Mouse (Mus musculus): Measurements from ENCODE around the gene 4932438H23Rik. TPM values are rescaled to one million over a fixed set of nuclear protein-coding genes. Genes with fewer than 3 reads are reported as not detected.

4932438H23Rik gene
- total RNA-seq, 2 experiments from 2014 or later: 0.59 to 0.96 TPM

DNA sequence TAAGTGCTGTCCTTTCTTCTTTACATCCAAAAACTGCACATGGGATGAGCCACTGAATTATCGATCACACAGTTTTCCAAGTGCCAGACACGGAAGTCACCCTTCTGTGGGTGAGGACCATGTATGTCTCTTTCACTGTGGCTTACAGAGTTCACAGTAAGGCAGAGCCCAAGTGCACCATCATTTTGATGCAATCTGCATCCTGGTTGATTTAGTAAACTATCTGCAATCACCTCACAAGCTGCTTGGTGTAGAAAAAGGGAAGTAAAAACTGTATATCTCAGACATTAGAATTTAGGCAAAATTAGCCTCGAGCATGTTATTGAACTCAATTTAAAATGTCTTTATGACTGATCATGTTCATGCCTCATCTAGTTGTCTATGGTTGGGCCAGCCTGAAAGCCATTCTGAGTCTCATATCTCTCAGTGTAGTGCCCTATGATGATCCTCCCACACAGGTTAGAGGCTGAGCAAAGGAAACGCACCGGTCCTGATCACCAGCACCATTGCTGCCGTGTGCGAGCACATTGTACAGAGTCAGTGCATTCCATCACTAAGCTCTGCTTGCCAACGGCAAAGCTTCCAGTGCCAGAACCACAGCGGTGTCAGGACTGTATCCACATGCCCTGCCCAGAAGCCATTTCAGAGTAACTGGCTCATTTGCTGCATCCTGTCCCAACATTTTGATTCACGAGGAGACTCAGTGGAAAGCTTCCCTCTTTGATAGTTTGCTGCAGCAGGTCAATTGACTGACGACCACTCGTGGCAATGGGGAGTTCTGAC is 30.1 kb downstream of the 4932438H23Rik start:
- intact Hi-C loops (cut with DNase I): no loop called here
- DNase-seq (ENCODE audit: low spot score in 2 of 2): no peak

DNA sequence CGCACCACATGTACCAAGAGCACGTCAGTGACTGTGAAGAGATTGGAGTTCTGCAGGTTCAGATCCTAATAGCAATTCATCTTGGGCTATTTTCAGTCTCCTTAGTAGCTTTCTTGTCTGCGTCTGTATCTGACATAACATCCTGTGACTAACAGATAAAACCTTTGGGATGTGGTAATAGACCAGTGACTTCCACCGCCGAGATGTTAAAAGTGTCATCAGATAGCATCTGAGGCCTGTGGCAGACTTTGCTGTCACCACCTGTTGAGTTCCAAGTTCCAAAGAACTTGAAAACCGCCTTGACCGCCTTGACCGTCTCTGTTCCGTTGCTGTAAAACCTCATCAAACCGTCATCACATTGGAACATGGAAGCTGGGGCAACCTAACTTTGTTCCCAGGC is 31.1 kb downstream of the 4932438H23Rik start:
- no peak for DNase-seq (ENCODE audit: low spot score in 2 of 2)
- intact Hi-C loops (cut with DNase I): no loop called here

DNA sequence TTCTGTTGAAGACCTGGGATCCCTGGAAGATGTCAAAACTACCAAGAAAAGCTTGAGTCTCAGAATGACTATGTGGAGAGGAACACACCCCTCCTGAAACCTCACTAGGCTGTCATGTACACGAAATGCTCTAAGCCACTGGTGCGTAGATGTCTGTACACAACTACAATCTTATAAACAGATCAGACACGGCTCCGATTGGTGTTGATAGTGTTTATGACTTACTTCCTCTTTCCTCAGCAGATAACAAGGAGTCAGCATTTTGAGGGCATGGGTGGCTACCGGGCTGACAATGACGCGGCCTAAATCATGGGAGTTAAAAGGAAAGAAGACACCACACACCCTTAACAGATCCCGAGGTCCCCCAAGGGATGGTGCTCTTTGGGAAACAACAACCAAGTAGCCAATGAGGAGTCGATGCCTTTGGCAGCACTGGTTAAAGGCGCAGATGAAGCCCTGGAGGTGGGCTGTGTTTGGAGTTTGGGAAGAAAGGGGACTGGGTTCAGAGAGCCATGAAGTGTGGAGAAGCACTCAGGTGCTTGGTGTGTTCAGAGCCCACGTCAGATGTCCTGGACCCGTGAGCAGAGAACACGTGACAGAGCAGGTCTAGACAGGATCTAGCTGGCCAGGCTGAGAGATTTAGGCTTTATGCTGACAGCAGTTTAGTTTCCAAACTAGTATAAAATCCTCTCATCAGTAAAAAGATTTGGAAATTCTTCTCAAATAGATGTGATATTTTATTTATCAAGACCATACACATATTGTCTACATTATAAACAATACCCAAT is 33.2 kb downstream of the 4932438H23Rik start:
- intact Hi-C loops (cut with DNase I): no loop called here
- DNase-seq (ENCODE audit: low spot score in 2 of 2): no peak

DNA sequence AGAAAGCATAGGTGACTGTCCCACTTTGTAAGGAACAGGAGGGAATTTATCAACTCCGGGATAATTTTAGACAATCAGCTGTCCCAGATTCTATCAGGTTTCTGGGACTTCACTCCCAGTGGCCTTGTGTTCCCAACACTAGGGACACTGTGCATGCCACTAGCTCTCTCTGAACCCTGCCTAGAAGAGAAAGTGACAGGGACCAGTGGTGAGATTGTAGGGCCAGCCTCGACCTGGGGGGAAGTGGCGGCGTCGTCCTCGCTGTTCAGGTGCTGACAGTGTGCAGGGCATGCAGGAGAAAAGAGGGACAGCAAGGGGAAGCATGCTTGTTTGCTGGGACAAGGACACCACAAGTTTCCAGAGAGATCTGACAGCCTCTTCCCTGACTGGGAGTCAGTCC is 37.2 kb downstream of the 4932438H23Rik start:
- DNase-seq (ENCODE audit: low spot score in 2 of 2): no peak
- intact Hi-C loops (cut with DNase I): no loop called here

DNA sequence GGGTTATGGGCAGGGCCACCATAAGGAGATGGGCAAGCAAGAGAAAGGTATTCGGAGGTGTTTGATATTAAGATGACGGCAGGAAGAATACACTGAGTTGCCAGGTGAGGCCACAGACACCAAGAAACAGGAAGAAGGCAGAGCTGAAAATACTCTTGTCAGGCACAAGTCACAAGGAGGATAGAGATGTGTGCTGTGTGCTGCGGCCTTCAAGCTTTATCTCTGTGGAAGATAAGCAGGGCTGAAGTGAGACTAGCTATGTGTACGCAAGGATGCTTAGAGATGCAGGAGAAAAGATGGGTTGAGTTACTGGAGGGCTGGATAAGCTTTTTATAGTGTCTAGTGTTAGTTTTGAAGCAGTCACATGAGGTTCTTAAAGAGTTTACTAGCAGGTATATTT is 37.7 kb downstream of the 4932438H23Rik start:
- DNase-seq (ENCODE audit: low spot score in 2 of 2): no peak
- intact Hi-C loops (cut with DNase I): no loop called here

DNA sequence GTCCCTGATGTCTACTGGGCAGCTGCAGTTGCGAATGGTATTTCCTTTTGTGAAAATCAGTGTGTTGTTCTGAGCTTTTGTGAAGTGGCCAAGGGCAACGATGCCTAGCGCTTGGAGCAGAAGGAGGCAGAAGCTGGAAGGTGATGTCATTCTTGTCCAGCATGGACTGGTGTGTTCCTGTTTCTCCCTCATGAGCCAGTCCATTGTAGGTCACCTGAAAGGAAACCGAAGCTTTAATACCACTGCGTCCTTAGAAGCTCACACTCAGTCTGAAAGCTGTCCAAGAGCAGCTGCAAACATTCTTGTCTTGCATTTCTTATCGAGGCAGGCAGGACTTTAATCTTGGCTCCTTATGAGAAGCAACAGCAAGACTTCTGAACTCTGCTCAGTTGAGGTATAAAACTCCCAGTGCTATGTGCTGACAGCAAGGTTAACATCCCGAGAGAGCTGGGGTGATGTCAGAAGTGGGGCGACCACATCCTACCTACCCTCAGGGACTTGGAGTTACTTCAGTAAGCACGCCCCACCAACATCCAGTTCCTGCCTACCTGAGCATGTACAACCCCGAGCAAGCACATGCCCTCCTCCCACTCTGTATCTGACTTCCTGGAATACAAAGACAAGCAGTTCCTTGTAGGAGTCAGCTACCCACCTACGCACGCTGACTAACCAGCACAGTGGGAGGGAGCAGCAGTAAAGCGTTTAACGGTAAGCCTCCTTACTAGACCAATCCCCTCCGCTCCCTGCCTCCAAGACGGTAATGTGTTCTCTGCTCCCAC is 38.7 kb downstream of the 4932438H23Rik start:
- peak; percentile 52 to 67 for DNase-seq (ENCODE audit: low spot score in 2 of 2)
- intact Hi-C loops (cut with DNase I): no loop called here

DNA sequence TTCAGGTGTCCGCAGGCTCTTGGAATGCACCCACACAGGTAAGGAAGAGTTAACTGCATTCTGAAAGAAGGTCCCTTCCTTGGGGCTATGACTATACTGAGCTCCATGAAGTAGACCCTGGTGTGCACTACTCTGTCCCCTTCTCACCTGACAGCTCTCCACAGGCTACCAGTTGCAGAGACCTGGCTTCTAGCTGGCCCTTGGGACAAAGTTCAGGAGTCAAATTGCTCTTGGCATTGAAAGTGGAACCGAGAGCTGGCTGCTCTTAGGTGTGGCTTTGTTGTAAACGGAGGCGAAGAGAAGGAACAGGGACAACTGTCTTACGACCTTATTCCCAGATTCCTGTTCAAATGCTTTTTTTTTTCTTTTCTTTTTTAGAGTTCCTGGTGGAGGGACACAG is 39.8 kb downstream of the 4932438H23Rik start:
- DNase-seq (ENCODE audit: low spot score in 2 of 2): no peak
- intact Hi-C loops (cut with DNase I): no loop called here

DNA sequence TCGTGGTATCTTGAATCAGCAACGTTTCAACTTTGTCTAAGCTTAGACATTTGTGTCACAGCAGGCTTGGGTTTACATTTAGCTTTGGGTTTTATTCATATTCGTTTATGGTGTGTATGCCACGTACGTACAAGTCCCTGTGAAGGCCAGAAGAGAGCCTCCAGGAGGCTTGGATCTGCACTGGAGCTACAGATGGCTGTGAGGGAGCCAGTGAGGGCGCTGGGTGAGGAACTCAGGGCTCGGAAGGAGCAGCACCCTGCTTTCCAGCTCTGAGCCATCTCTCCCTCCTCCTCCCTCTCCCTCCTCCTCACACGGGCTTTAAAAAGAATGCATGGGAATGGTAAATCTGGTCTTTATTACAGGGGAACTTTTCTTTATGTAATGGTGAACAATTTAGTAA is 41.3 kb downstream of the 4932438H23Rik start:
- no peak for DNase-seq (ENCODE audit: low spot score in 2 of 2)
- intact Hi-C loops (cut with DNase I): no loop called here

DNA sequence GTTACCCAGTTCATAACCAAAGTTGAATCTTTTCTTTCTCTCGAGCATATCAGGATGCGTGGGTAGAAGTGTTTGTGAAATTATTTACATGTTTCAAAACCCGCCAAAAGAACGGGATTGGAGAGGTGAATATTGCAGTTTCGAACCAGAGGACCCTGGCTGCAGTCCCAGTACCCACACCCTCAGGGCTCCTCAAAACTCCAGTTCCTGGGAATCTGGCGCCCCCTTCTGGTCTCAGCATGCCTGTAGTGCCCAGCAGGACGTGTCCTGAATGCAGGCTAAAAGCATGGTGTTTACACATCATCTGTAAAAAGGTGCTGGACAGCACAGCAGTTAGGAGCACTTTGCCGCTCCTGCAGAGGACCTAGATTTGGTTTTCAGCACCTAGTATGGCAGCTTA is 49.4 kb downstream of the 4932438H23Rik start:
- peak in 1 of 2 experiments; percentile 16 for DNase-seq (ENCODE audit: low spot score in 2 of 2)
- intact Hi-C loops (cut with DNase I): no loop called here

DNA sequence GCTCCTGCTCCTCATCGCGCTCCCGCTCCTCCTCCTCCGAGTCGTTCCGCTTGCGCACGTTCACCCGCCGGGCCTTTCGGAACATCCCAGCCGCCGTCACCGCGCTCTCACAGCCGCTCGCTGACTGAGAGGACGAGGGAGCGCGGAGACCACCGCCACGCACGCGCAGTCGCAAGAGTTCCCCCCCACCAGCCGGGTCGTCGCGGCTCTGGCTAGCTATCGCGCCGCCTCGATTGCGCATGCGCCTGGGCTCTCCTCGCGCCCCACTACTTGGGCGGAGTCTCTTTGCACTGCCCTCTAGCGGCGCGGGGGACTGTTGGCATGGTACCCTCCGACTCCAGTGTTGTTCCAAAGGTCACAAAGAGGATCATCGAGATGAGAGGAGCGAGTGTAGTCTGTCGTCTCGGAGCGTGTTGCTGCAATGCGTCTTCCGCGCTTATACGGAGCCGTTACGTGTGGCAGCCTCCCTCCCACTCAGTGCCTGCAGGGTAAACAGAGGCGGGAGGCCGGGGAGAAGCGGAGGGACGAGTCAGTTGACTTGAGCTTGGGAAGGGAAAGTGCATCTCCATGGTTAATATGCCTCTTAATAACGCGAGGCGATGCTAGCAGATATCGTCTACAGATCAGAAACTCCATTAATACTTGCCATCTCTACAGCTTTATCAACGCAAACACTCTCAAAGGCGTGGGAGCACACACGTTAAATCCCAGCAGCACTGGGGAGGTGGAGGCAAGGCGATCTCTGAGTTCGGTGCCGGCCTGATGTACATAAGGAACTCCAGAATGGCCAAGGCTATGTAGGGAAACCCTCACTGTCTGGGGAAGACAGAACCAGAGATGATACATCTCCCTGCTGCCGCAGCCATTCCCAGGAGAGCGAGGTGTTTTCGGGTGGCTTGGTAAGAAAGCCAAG is 50.4 kb downstream of the 4932438H23Rik start, which contains the start of gene Paxbp1:
Paxbp1 (minus strand) TSS at position 274 of the 913 bp plus-strand sequence.
- peak; percentile 99 for DNase-seq (ENCODE audit: low spot score in 2 of 2)
- intact Hi-C loops (cut with DNase I): loop anchor here (1.0 kb wide), 2 partner anchors 29 to 33 kb away; partner anchors contain the start of gene Synj1

DNA sequence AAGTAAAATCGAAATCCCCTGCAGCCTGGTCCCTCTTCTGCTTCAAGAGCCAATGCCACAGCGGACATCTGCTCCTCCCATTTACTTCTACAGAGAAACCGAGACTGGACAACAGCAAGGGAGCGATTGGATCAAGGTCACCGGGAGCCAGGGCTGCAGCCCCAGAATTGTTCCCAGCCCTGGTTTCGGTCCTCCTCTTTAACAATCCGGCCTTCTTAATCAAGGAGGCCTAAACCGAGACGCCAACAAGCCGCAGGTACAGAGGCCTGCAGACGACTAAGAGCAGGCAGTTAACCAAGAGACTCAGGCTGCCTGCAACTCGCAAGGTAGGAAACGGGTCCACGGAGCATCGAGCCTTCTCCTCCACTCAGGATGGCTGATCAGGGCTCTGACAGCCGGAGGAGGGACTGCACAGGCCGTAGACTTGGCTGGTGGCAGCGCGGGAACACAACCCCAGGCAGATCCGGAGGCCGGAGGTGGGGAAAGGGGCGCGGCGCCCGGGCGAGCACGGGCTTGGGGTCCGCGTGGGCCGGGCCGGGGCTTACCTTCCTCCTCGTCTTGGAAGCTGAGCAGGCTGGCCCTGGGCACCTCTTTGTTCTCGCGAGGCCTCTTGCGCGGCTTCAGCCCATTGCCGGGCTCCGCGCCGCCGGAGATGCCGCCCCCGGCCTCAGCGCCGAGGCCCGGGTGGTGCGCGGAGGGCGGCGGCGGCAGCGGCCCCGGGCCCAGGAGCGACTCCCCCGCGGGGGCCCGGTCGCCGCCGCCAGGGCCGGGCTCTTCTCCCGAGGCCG is 51.3 kb downstream of the 4932438H23Rik start:
- intact Hi-C loops (cut with DNase I): loop anchor here (1.0 kb wide), 2 partner anchors 30 to 32 kb away; partner anchors contain the start of gene Synj1
- DNase-seq (ENCODE audit: low spot score in 2 of 2): peak; percentile 51 to 70

DNA sequence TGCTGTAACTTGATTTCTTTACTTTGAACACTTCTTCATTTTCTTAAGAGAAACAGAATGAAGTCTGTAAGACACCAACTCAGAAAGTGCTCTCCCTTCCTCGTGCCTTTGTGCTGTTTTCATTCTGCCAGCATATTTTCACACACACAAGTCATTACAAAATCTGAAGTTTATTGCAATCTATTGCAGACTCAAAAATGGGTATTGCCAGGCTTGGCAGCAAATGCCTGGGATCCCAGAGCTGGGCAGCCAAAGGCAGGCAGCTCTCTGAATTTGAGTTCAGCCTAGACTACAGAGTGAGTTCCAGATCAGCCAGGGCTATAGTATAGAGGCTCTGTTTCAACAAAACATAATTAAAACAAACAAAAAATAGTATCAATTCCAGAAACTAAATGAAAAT is 52.3 kb downstream of the 4932438H23Rik start:
- intact Hi-C loops (cut with DNase I): no loop called here
- no peak for DNase-seq (ENCODE audit: low spot score in 2 of 2)

DNA sequence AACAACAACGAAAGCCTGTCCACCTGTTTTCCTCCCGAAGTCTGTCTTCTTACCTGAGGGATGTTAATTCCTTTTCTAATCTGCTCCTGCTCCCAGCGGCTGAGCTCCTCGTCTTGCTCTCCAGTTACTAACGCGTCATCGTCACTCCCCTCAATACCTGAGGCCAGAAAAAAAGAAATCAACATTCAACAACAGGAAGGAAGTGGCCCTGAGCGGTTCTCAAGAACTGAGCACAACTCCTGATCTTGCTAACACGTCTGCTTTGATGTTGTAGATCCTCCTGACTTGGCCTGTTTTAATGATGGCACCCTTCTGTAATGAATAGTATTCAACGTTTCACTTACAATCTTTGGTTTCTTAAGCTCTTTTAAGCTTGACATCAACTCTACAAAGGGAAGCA is 59.1 kb downstream of the 4932438H23Rik start:
- intact Hi-C loops (cut with DNase I): no loop called here
- DNase-seq (ENCODE audit: low spot score in 2 of 2): no peak

DNA sequence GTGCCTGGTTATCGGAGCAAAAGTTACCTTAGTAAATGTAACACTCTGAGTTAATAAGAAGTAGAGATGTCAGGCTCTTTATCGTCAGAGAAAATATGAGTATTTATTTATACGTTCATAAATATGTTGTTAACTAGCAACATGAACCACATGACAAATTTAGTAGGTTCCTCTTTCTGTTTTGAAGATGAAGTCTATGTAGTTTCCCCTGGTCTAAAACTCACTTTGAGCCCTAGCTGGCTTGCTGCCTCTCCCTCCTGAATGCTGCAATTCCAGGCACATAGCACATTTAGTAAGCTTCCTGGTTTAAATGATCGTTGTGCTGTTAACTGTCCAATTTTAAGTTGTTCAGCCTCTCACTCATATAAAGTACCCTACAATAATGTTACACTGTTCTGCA is 64.2 kb downstream of the 4932438H23Rik start:
- intact Hi-C loops (cut with DNase I): no loop called here
- DNase-seq (ENCODE audit: low spot score in 2 of 2): no peak

DNA sequence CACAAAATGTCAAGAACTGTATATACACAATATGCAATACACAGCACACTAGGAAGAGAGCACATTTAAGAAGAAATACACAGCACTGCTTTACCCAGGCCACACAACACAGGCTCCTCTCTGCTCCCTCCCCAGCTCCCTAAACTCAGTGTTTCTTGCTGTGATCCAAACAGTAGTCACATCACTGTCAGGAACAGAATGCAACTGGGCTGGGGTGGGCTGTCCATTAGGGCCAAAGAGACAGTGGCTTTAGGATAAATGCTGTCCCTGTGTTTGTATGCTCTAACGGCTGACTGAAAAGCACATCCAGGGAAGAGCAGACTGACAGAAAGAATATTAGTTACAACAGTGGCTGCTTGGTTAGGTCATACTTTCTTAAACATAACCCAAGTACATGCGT is 65.0 kb downstream of the 4932438H23Rik start:
- intact Hi-C loops (cut with DNase I): no loop called here
- DNase-seq (ENCODE audit: low spot score in 2 of 2): no peak

DNA sequence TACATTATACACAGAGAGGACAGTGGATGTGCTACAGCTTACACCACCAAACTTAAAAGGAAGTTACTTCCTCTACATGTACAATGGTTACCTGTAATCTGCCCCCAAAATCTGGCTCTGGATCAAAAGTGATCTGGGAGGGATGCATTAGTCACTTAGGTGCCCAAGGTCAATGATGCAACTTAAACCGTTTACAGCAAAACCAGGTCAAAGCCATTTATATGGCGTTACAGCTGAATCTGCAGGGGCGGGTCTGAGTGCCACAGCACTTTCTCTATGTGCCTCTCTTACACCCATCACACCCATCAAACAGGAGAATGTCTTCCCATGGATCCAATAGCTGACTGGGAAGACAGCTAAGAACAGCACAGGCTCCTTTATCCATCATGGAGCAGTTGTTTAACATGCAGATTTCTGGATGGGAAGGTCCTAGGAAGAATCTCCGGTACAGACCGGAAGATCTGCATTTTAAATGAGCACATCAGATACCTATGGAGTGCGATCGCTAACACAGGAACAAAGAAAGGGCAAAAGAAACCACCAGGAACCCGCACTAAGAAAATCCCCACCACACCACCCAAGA is 65.7 kb downstream of the 4932438H23Rik start:
- intact Hi-C loops (cut with DNase I): no loop called here
- DNase-seq (ENCODE audit: low spot score in 2 of 2): no peak

DNA sequence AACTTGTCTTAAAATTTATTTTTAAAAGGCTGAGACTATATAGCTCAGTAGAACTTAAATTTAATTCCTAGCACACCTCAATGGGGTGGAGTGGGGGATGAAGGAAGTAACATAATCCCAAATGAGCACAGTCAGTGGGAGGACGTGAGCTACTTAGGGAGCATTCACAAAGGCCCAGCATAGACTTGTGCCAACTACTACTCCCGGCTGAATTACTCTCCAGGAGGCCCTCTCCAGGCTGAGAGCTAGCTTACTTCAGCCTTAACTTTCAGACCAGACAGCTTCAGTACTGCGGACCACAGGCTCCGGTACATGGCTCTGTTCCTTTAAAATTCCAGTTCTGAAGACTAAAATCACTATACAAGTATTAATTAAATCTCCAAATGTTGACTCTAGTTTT is 68.6 kb downstream of the 4932438H23Rik start:
- intact Hi-C loops (cut with DNase I): no loop called here
- DNase-seq (ENCODE audit: low spot score in 2 of 2): no peak

DNA sequence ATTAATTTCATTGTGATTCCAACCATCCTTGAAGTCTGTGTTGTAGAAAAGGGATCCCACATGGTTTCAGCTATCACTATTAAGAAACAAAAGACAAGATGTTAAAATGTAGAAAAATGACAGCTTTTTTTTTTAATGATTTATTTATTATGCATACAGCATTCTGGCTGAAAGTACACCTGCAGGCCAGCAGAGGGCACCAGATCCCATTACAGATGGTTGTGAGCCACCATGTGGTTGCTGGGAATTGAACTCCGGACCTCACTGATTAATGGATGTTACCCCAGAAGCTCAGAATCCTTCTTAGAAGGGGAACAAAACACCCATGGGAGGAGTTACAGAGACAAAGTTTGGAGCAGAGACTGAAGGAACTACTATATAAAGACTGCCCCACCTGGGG is 71.5 kb downstream of the 4932438H23Rik start:
- DNase-seq (ENCODE audit: low spot score in 2 of 2): no peak
- intact Hi-C loops (cut with DNase I): no loop called here
